Mouse (Mus musculus) E14TG2a.4 (cell line): Measurements from ENCODE around the gene Sorcs1.

Source experiments
- H3K27me3 ChIP-seq: 2 replicates; pipeline ENCODE4 v1.6.1; 2014; ENCODE audit warnings: low read length, control low read depth; ENCODE audit not compliant: insufficient read depth
- H3K36me3 ChIP-seq: 2 replicates; pipeline ENCODE4 v1.6.1; 2014; ENCODE audit warnings: low read length, control low read depth; ENCODE audit not compliant: insufficient read depth
- H3K4me1 ChIP-seq: replicated peaks from 2 replicates; pipeline ENCODE4 v1.6.1; 2014; ENCODE audit warnings: low read depth, low read length, control low read depth
- H3K4me3 ChIP-seq: replicated peaks from 2 replicates; pipeline ENCODE4 v1.5.1; 2014; ENCODE audit warnings: mild to moderate bottlenecking, low read length
- H3K9me3 ChIP-seq: 2 replicates; pipeline ENCODE4 v1.6.1; 2014; ENCODE audit warnings: low read length, control low read depth
- CTCF ChIP-seq: conservative IDR thresholded peaks from 2 replicates; pipeline ENCODE4 v1.5.1; 2014; ENCODE audit warnings: low read length
- NANOG ChIP-seq: IDR thresholded peaks from 2 replicates; pipeline ENCODE4 v1.6.1; 2014; ENCODE audit warnings: borderline replicate concordance, low read length, mixed read lengths
- POU5F1 ChIP-seq: IDR thresholded peaks from 2 replicates; pipeline ENCODE4 v1.6.1; 2014; ENCODE audit warnings: low read length, borderline replicate concordance

Sorcs1 gene

GRCm38 (mm10) chr19:50358561-50358960 lies 319.9 kb downstream of the Sorcs1 start:
- no peaks in the 10 kb centered on the region for H3K36me3 ChIP-seq
- 0 out of 2 replicates have a peak, but pooled peaks cover 2% of the 10 kb centered on the region for H3K4me1 ChIP-seq
- no peak overlapping the region for H3K4me3 ChIP-seq
- H3K9me3 ChIP-seq, result no peaks in the 10 kb centered on the region
- TF ChIP-seq NANOG, result no peak
- TF ChIP-seq CTCF, result no peak
- no peak for TF ChIP-seq POU5F1
- H3K27me3 ChIP-seq, result no peaks in the 10 kb centered on the region

GRCm38 (mm10) chr19:50339211-50339610 lies 339.2 kb downstream of the Sorcs1 start:
- no peaks in the 10 kb centered on the region for H3K36me3 ChIP-seq
- H3K4me1 ChIP-seq, result no peaks in the 10 kb centered on the region
- H3K27me3 ChIP-seq, result no peaks in the 10 kb centered on the region
- no peak overlapping the region for H3K4me3 ChIP-seq
- no peaks in the 10 kb centered on the region for H3K9me3 ChIP-seq
- TF ChIP-seq NANOG (no peak), CTCF (no peak), POU5F1 (no peak)

- TF ChIP-seq CTCF (no peak), NANOG (no peak), POU5F1 (no peak)
- Histone ChIP-seq H3K36me3 (no peaks in the 10 kb centered on the region), H3K4me1 (no peaks in the 10 kb centered on the region), H3K27me3 (no peaks in the 10 kb centered on the region), H3K9me3 (no peaks in the 10 kb centered on the region), H3K4me3 (no peak overlapping the region)
These were observed 341.7 kb downstream of the Sorcs1 start for GRCm38 (mm10) chr19:50336751-50337150.

- no peak for TF ChIP-seq NANOG
- TF ChIP-seq CTCF, result no peak
- no peak for TF ChIP-seq POU5F1
These were observed 347.3 kb downstream of the Sorcs1 start for GRCm38 (mm10) chr19:50331136-50331535.

GRCm38 (mm10) chr19:50327804-50328203 lies 350.6 kb downstream of the Sorcs1 start:
- no peaks in the 10 kb centered on the region for H3K4me1 ChIP-seq
- no peak overlapping the region for H3K4me3 ChIP-seq
- TF ChIP-seq POU5F1 (no peak), CTCF (no peak), NANOG (no peak)
- H3K27me3 ChIP-seq, result no peaks in the 10 kb centered on the region
- H3K9me3 ChIP-seq, result no peaks in the 10 kb centered on the region
- H3K36me3 ChIP-seq, result no peaks in the 10 kb centered on the region

More at GRCm38 (mm10) chr19:50331136-50331535, 347.3 kb downstream of the Sorcs1 start:
- H3K4me3 ChIP-seq, result no peak overlapping the region
- H3K4me1 ChIP-seq, result no peaks in the 10 kb centered on the region
- no peaks in the 10 kb centered on the region for H3K36me3 ChIP-seq
- no peaks in the 10 kb centered on the region for H3K9me3 ChIP-seq
- H3K27me3 ChIP-seq, result no peaks in the 10 kb centered on the region

GRCm38 (mm10) chr19:50326151-50326550 lies 352.3 kb downstream of the Sorcs1 start:
- H3K4me3 ChIP-seq, result no peak overlapping the region
- TF ChIP-seq NANOG, result no peak
- TF ChIP-seq POU5F1, result no peak
- no peak for TF ChIP-seq CTCF
- no peaks in the 10 kb centered on the region for H3K27me3 ChIP-seq
- H3K4me1 ChIP-seq, result peaks cover 10% of the 10 kb centered on the region; the same call in 1 of the 2 replicates
- no peaks in the 10 kb centered on the region for H3K36me3 ChIP-seq
- H3K9me3 ChIP-seq, result no peaks in the 10 kb centered on the region

GRCm38 (mm10) chr19:50325686-50326085 lies 352.8 kb downstream of the Sorcs1 start:
- Histone ChIP-seq H3K4me1 (peaks cover 10% of the 10 kb centered on the region; the same call in 1 of the 2 replicates), H3K27me3 (no peaks in the 10 kb centered on the region), H3K9me3 (no peaks in the 10 kb centered on the region), H3K4me3 (no peak overlapping the region), H3K36me3 (no peaks in the 10 kb centered on the region)
- no peak for TF ChIP-seq POU5F1
- no peak for TF ChIP-seq CTCF
- no peak for TF ChIP-seq NANOG

- TF ChIP-seq NANOG (no peak), POU5F1 (no peak), CTCF (no peak)
- no peaks in the 10 kb centered on the region for H3K9me3 ChIP-seq
- H3K27me3 ChIP-seq, result no peaks in the 10 kb centered on the region
- no peak overlapping the region for H3K4me3 ChIP-seq
- no peaks in the 10 kb centered on the region for H3K4me1 ChIP-seq
- no peaks in the 10 kb centered on the region for H3K36me3 ChIP-seq
These were observed 371.4 kb downstream of the Sorcs1 start for GRCm38 (mm10) chr19:50307046-50307445.

GRCm38 (mm10) chr19:50294205-50294604 lies 384.2 kb downstream of the Sorcs1 start:
- Histone ChIP-seq H3K9me3 (no peaks in the 10 kb centered on the region), H3K27me3 (no peaks in the 10 kb centered on the region), H3K4me3 (no peak overlapping the region), H3K36me3 (no peaks in the 10 kb centered on the region), H3K4me1 (no peaks in the 10 kb centered on the region)
- no peak for TF ChIP-seq NANOG
- no peak for TF ChIP-seq POU5F1
- TF ChIP-seq CTCF, result no peak
